Mouse (Mus musculus) spleen, postnatal 4 days (tissue): ENCODE measurements at regions not wholly inside any gene's neighbourhood (a gene's known extent, or its start where the extent isn't known, plus 50 kb on each side); places are given as distances from the start of the nearest gene placed in this dataset.

Experiments
- DNase-seq, 2 experiments: peaks; one replicate each; pipeline ENCODE4 v3.0.0; 2022; ENCODE audit warnings: low spot score in 2 of 2

- DNase-seq: no peak
These were observed 159.0 kb downstream of the H2al1j start for GRCm38 (mm10) chrX:11486588-11486987.

- DNase-seq: no peak
These were observed 160.3 kb downstream of the H2al1j start for GRCm38 (mm10) chrX:11487876-11488275.

GRCm38 (mm10) chrX:11490146-11490693 lies 162.6 kb downstream of the H2al1j start:
- DNase-seq: no peak

GRCm38 (mm10) chrX:11491235-11491634 lies 163.6 kb downstream of the H2al1j start:
- DNase-seq: no peak

GRCm38 (mm10) chrX:11491676-11492391 lies 164.2 kb downstream of the H2al1j start:
- DNase-seq: no peak

GRCm38 (mm10) chrX:11493526-11494245 lies 166.1 kb downstream of the H2al1j start:
- no peak for DNase-seq

GRCm38 (mm10) chrX:11494246-11494630 lies 166.6 kb downstream of the H2al1j start:
- DNase-seq: no peak

- DNase-seq: no peak
These were observed 184.8 kb downstream of the H2al1j start for GRCm38 (mm10) chrX:11512439-11512838.

GRCm38 (mm10) chrX:11512928-11513327 lies 185.3 kb downstream of the H2al1j start:
- no peak for DNase-seq

- no peak for DNase-seq
These were observed 196.2 kb downstream of the H2al1j start for GRCm38 (mm10) chrX:11523791-11524190.

- no peak for DNase-seq
These were observed 197.7 kb downstream of the H2al1j start for GRCm38 (mm10) chrX:11525326-11525725.

GRCm38 (mm10) chrX:11528589-11528988 lies 201.0 kb downstream of the H2al1j start:
- no peak for DNase-seq

- DNase-seq: no peak
These were observed 201.6 kb downstream of the H2al1j start for GRCm38 (mm10) chrX:11529221-11529620.

- DNase-seq: no peak
These were observed 205.2 kb downstream of the H2al1j start for GRCm38 (mm10) chrX:11532817-11533216.

- no peak for DNase-seq
These were observed 206.2 kb downstream of the H2al1j start for GRCm38 (mm10) chrX:11533871-11534270.

- no peak for DNase-seq
These were observed 213.4 kb downstream of the H2al1j start for GRCm38 (mm10) chrX:11541011-11541410.

GRCm38 (mm10) chrX:11550164-11550851 lies 222.7 kb downstream of the H2al1j start:
- DNase-seq: no peak

- no peak for DNase-seq
These were observed 224.6 kb downstream of the H2al1j start for GRCm38 (mm10) chrX:11552177-11552576.

- DNase-seq: no peak
These were observed 227.5 kb downstream of the H2al1j start for GRCm38 (mm10) chrX:11555035-11555570.

- no peak for DNase-seq
These were observed 230.6 kb downstream of the H2al1j start for GRCm38 (mm10) chrX:11558260-11558659.

- no peak for DNase-seq
These were observed 233.1 kb downstream of the H2al1j start for GRCm38 (mm10) chrX:11560550-11561276.
